Mouse (Mus musculus): ENCODE data around the gene Nelfcd. TPM values are rescaled to one million over a fixed set of nuclear protein-coding genes. Genes with fewer than 3 reads are reported as not detected.

Gene Nelfcd
- polyA plus RNA-seq, 1 experiment = 8.3 TPM

- peaks cover 62% of the 10 kb centered on the region for H3K36me3 ChIP-seq (ENCODE audit: control insufficient read depth)
These were observed 19.3 kb downstream of the Nelfcd start for GRCm38 (mm10) chr2:174434943-174435342.

GRCm38 (mm10) chr2:174436076-174436701, 20.6 kb downstream of the Nelfcd start:
- peaks cover 50% of the 10 kb centered on the region for H3K36me3 ChIP-seq (ENCODE audit: control insufficient read depth)
- no peak overlapping the region for H3K4me3 ChIP-seq (replicated peaks)
- peaks cover 53% of the 10 kb centered on the region for H3K4me1 ChIP-seq (ENCODE audit: control insufficient read depth)
- no peaks in the 10 kb centered on the region for H3K9me3 ChIP-seq (ENCODE audit: control insufficient read depth, low read length)
- H3K27me3 ChIP-seq (ENCODE audit: control insufficient read depth) = no peaks in the 10 kb centered on the region
- TF ChIP-seq GATA1 (IDR thresholded peaks at IDR 0.05; ENCODE audit: low read length) (no peak), TAL1 (IDR thresholded peaks at IDR 0.05; ENCODE audit: low read length) (no peak)

More at GRCm38 (mm10) chr2:174434943-174435342, 19.3 kb downstream of the Nelfcd start:
- H3K4me1 ChIP-seq (ENCODE audit: control insufficient read depth) = peaks cover 50% of the 10 kb centered on the region
- H3K9me3 ChIP-seq (ENCODE audit: control insufficient read depth, low read length) = no peaks in the 10 kb centered on the region
- no peak overlapping the region for H3K4me3 ChIP-seq (replicated peaks)
- H3K27me3 ChIP-seq (ENCODE audit: control insufficient read depth) = no peaks in the 10 kb centered on the region
- TF ChIP-seq TAL1 (IDR thresholded peaks at IDR 0.05; ENCODE audit: low read length) (no peak), GATA1 (IDR thresholded peaks at IDR 0.05; ENCODE audit: low read length) (no peak)

GRCm38 (mm10) chr2:174436916-174437696, 21.5 kb downstream of the Nelfcd start:
- TF ChIP-seq TAL1 (IDR thresholded peaks at IDR 0.05; ENCODE audit: low read length) (no peak), GATA1 (IDR thresholded peaks at IDR 0.05; ENCODE audit: low read length) (no peak)
- H3K4me1 ChIP-seq (ENCODE audit: control insufficient read depth) = peaks cover 56% of the 10 kb centered on the region
- no peaks in the 10 kb centered on the region; the same call in 1 of the 2 replicates for H3K27me3 ChIP-seq (ENCODE audit: control insufficient read depth)
- H3K9me3 ChIP-seq (ENCODE audit: control insufficient read depth, low read length) = no peaks in the 10 kb centered on the region
- no peak overlapping the region for H3K4me3 ChIP-seq (replicated peaks)
- H3K36me3 ChIP-seq (ENCODE audit: control insufficient read depth) = peaks cover 46% of the 10 kb centered on the region

- H3K4me1 ChIP-seq (ENCODE audit: control insufficient read depth) = peaks cover 58% of the 10 kb centered on the region
- no peaks in the 10 kb centered on the region for H3K9me3 ChIP-seq (ENCODE audit: control insufficient read depth, low read length)
- TF ChIP-seq TAL1 (IDR thresholded peaks at IDR 0.05; ENCODE audit: low read length) (no peak), GATA1 (IDR thresholded peaks at IDR 0.05; ENCODE audit: low read length) (no peak)
- H3K36me3 ChIP-seq (ENCODE audit: control insufficient read depth) = peaks cover 42% of the 10 kb centered on the region
- no peaks in the 10 kb centered on the region; the same call in 1 of the 2 replicates for H3K27me3 ChIP-seq (ENCODE audit: control insufficient read depth)
- H3K4me3 ChIP-seq (replicated peaks) = peak overlapping the region; percentile 76
These were observed 22.0 kb downstream of the Nelfcd start for GRCm38 (mm10) chr2:174437697-174437982.

GRCm38 (mm10) chr2:174438181-174438580, 22.6 kb downstream of the Nelfcd start:
- no peaks in the 10 kb centered on the region for H3K9me3 ChIP-seq (ENCODE audit: control insufficient read depth, low read length)
- H3K27me3 ChIP-seq (ENCODE audit: control insufficient read depth) = peaks cover 1% of the 10 kb centered on the region; the same call in 1 of the 2 replicates
- peaks cover 58% of the 10 kb centered on the region for H3K4me1 ChIP-seq (ENCODE audit: control insufficient read depth)
- TF ChIP-seq GATA1 (IDR thresholded peaks at IDR 0.05; ENCODE audit: low read length) (no peak), TAL1 (IDR thresholded peaks at IDR 0.05; ENCODE audit: low read length) (no peak)
- H3K4me3 ChIP-seq (replicated peaks) = peak overlapping the region; percentile 76
- H3K36me3 ChIP-seq (ENCODE audit: control insufficient read depth) = peaks cover 39% of the 10 kb centered on the region

GRCm38 (mm10) chr2:174438737-174439449, 23.3 kb downstream of the Nelfcd start, which contains the start of gene Ctsz:
Gene Ctsz (minus strand): TSS chr2:174439039.
- TF ChIP-seq TAL1 (IDR thresholded peaks at IDR 0.05; ENCODE audit: low read length) (no peak), GATA1 (IDR thresholded peaks at IDR 0.05; ENCODE audit: low read length) (no peak)
- peaks cover 57% of the 10 kb centered on the region for H3K4me1 ChIP-seq (ENCODE audit: control insufficient read depth)
- H3K27me3 ChIP-seq (ENCODE audit: control insufficient read depth) = peaks cover 4% of the 10 kb centered on the region
- peak within 1 kb of the TSS; percentile 76 for H3K4me3 ChIP-seq (replicated peaks)
- no peaks in the 10 kb centered on the region for H3K9me3 ChIP-seq (ENCODE audit: control insufficient read depth, low read length)
- peaks cover 32% of the 10 kb centered on the region for H3K36me3 ChIP-seq (ENCODE audit: control insufficient read depth)

GRCm38 (mm10) chr2:174439450-174439838, 23.8 kb downstream of the Nelfcd start:
- Histone ChIP-seq H3K9me3 (ENCODE audit: control insufficient read depth, low read length) (no peaks in the 10 kb centered on the region), H3K27me3 (ENCODE audit: control insufficient read depth) (peaks cover 4% of the 10 kb centered on the region), H3K36me3 (ENCODE audit: control insufficient read depth) (peaks cover 28% of the 10 kb centered on the region), H3K4me3 (replicated peaks) (peak overlapping the region; percentile 76), H3K4me1 (ENCODE audit: control insufficient read depth) (peaks cover 58% of the 10 kb centered on the region)
- TF ChIP-seq TAL1 (IDR thresholded peaks at IDR 0.05; ENCODE audit: low read length) (no peak), GATA1 (IDR thresholded peaks at IDR 0.05; ENCODE audit: low read length) (no peak)

- Histone ChIP-seq H3K9me3 (ENCODE audit: control insufficient read depth, low read length) (no peaks in the 10 kb centered on the region), H3K4me1 (ENCODE audit: control insufficient read depth) (peaks cover 54% of the 10 kb centered on the region), H3K36me3 (ENCODE audit: control insufficient read depth) (peaks cover 23% of the 10 kb centered on the region), H3K27me3 (ENCODE audit: control insufficient read depth) (peaks cover 4% of the 10 kb centered on the region), H3K4me3 (replicated peaks) (no peak overlapping the region)
- TF ChIP-seq GATA1 (IDR thresholded peaks at IDR 0.05; ENCODE audit: low read length) = no peak
- no peak for TF ChIP-seq TAL1 (IDR thresholded peaks at IDR 0.05; ENCODE audit: low read length)
These were observed 24.4 kb downstream of the Nelfcd start for GRCm38 (mm10) chr2:174439961-174440360.

- no peak for TF ChIP-seq TAL1 (IDR thresholded peaks at IDR 0.05; ENCODE audit: low read length)
- no peak for TF ChIP-seq GATA1 (IDR thresholded peaks at IDR 0.05; ENCODE audit: low read length)
- H3K27me3 ChIP-seq (ENCODE audit: control insufficient read depth) = peaks cover 11% of the 10 kb centered on the region
- H3K36me3 ChIP-seq (ENCODE audit: control insufficient read depth) = peaks cover 6% of the 10 kb centered on the region
- no peaks in the 10 kb centered on the region for H3K9me3 ChIP-seq (ENCODE audit: control insufficient read depth, low read length)
- peaks cover 46% of the 10 kb centered on the region for H3K4me1 ChIP-seq (ENCODE audit: control insufficient read depth)
- no peak overlapping the region for H3K4me3 ChIP-seq (replicated peaks)
These were observed 26.3 kb downstream of the Nelfcd start for GRCm38 (mm10) chr2:174441898-174442297.

Measured in erythroblast, embryonic 14.5 days (primary cell).